Mouse (Mus musculus) lung, adult 2 months (tissue): ENCODE results near the gene Heg1.

Experiments used
- CTCF ChIP-seq: fragments of 200-500 bp; IDR thresholded peaks from 2 replicates; pipeline ENCODE4 v1.5.1; 2011; ENCODE audit warnings: mild to moderate bottlenecking, low read length, control low read depth; ENCODE audit not compliant: insufficient read depth
- POLR2A ChIP-seq: fragments of 200-500 bp; IDR thresholded peaks from 2 replicates; pipeline ENCODE4 v1.6.1; 2011; ENCODE audit warnings: low read depth, mild to moderate bottlenecking, control low read depth, low read length, borderline replicate concordance; ENCODE audit errors: extremely low read depth

DNA sequence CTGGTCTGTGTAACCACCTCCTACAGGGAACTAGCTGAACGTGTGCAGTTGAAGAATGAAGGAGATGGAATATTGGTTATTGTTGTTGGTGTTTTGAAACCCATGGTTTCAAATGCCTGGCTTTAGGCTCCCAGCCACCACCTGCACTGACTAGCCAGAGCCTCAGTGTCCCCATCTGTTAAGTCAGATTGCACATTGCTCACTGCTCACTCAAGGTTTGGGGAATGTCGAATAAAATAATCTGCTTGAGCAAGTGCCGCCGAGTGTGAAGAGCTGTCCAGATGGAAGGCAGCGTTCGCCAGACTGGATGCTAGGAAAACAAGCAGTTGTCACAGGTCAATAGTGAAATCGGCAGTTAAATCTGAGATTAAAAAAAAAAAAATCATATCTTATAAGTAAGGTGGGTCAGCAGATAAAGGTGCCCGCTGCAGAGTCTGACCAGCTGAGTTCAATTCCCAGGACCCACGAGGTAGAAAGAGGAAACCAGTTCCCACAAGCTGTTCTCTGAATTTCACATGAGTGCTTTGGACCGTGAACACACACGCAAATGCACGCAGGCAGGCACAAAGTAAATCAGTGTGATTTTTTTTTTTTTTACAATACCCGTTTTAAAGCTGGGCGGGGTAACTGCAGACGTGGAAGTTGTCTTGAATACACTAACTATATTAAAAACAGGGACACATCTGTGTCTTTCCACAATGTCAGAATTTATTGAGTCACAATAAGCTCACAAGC is 48.8 kb downstream of the Heg1 start:
- TF ChIP-seq CTCF (no peak), POLR2A (no peak)
